Mouse (Mus musculus) T-cell, adult 2 months (primary cell): ENCODE data around the gene Cep112.
"Not testable (repeated sequence)": the region's sequence is repeated elsewhere in the genome, so short reads cannot be mapped to it uniquely, and the experiment has no call there.

Experiments
- DNase-seq: peaks from one replicate; pipeline ENCODE4 v3.0.0; 2022; ENCODE audit warnings: low spot score

The Cep112 gene

GRCm38 (mm10) chr11:108799695-108800094, 374.7 kb downstream of the Cep112 start:
- DNase-seq: no peak

- no peak for DNase-seq
Measured at GRCm38 (mm10) chr11:108804030-108804429, 379.0 kb downstream of the Cep112 start.

GRCm38 (mm10) chr11:108805947-108806346, 381.0 kb downstream of the Cep112 start:
- DNase-seq: no peak

GRCm38 (mm10) chr11:108809626-108810025, 384.6 kb downstream of the Cep112 start:
- no peak for DNase-seq

GRCm38 (mm10) chr11:108821771-108822170, 396.8 kb downstream of the Cep112 start:
- no peak for DNase-seq

GRCm38 (mm10) chr11:108822257-108822656, 397.3 kb downstream of the Cep112 start:
- no peak for DNase-seq

GRCm38 (mm10) chr11:108827321-108827720, 402.3 kb downstream of the Cep112 start:
- DNase-seq: no peak

- no peak for DNase-seq
Measured at GRCm38 (mm10) chr11:108828374-108829025, 403.5 kb downstream of the Cep112 start.

GRCm38 (mm10) chr11:108836706-108837105, 411.7 kb downstream of the Cep112 start:
- DNase-seq: no peak

GRCm38 (mm10) chr11:108840195-108840594, 415.2 kb downstream of the Cep112 start:
- no peak for DNase-seq

- no peak for DNase-seq
Measured at GRCm38 (mm10) chr11:108842765-108843164, 417.8 kb downstream of the Cep112 start.

GRCm38 (mm10) chr11:108845971-108846370, 421.0 kb downstream of the Cep112 start:
- DNase-seq: no peak

- DNase-seq: no peak
Measured at GRCm38 (mm10) chr11:108846479-108846878, 421.5 kb downstream of the Cep112 start.

GRCm38 (mm10) chr11:108851771-108852170, 426.8 kb downstream of the Cep112 start:
- no peak for DNase-seq

GRCm38 (mm10) chr11:108857254-108857653, 432.3 kb downstream of the Cep112 start:
- no peak for DNase-seq

GRCm38 (mm10) chr11:108857678-108858338, 432.8 kb downstream of the Cep112 start:
- DNase-seq: no peak

GRCm38 (mm10) chr11:108858339-108858804, 433.4 kb downstream of the Cep112 start:
- DNase-seq: no peak

GRCm38 (mm10) chr11:108858846-108859245, 433.9 kb downstream of the Cep112 start:
- no peak for DNase-seq

GRCm38 (mm10) chr11:108862360-108862759, 437.4 kb downstream of the Cep112 start:
- no peak for DNase-seq

- no peak for DNase-seq
Measured at GRCm38 (mm10) chr11:108865746-108866145, 440.8 kb downstream of the Cep112 start.

- no peak for DNase-seq
Measured at GRCm38 (mm10) chr11:108867538-108867937, 442.5 kb downstream of the Cep112 start.

GRCm38 (mm10) chr11:108871284-108871683, 446.3 kb downstream of the Cep112 start:
- DNase-seq: not testable (repeated sequence)

- no peak for DNase-seq
Measured at GRCm38 (mm10) chr11:108871748-108872147, 446.8 kb downstream of the Cep112 start.
